Mouse (Mus musculus): ENCODE results near the gene Olfr435. TPM values are rescaled to one million over a fixed set of nuclear protein-coding genes. Genes with fewer than 3 reads are reported as not detected.

Olfr435 gene
- not detected in 2 replicates for polyA plus RNA-seq (2015; fragmentation: Nextera tagmentation; extraction: Ambion mirVana)

GRCm38 (mm10) chr6:43196781-43197180 is at the start of gene Olfr435:
Gene Olfr435, plus strand, starts transcription at chr6:43197146.
- Histone ChIP-seq H3K27ac (no peak within 1 kb of the TSS), H3K36me3 (ENCODE audit: insufficient read depth, low read length) (no peaks in the 10 kb centered on the region), H3K4me3 (replicated peaks; ENCODE audit: low read depth, low read length) (no peak within 1 kb of the TSS), H3K9ac (ENCODE audit: low read depth, low read length) (no peak within 1 kb of the TSS), H3K4me1 (replicated peaks; ENCODE audit: insufficient read depth, low read length) (no peaks in the 10 kb centered on the region), H3K4me2 (ENCODE audit: low read length) (no peak within 1 kb of the TSS), H3K9me3 (replicated peaks; ENCODE audit: low read length) (no peaks in the 10 kb centered on the region), H3K27me3 (ENCODE audit: insufficient read depth, low read length) (no peaks in the 10 kb centered on the region)
- ATAC-seq (replicated peaks; ENCODE audit: low FRiP score, low read depth): no peak
- no peak for TF ChIP-seq CTCF (IDR thresholded peaks at IDR 0.05; ENCODE audit: low read depth)
- no peak for DNase-seq (ENCODE audit: low spot score)

GRCm38 (mm10) chr6:43159502-43159901 is 37.4 kb upstream of the Olfr435 start:
- 47% methylated on average over 1 of the region's 1 CpGs for WGBS
- Histone ChIP-seq H3K27me3 (ENCODE audit: insufficient read depth, low read length) (no peaks in the 10 kb centered on the region), H3K36me3 (ENCODE audit: insufficient read depth, low read length) (no peaks in the 10 kb centered on the region), H3K9me3 (replicated peaks; ENCODE audit: low read length) (no peaks in the 10 kb centered on the region), H3K4me3 (replicated peaks; ENCODE audit: low read depth, low read length) (no peak overlapping the region), H3K9ac (ENCODE audit: low read depth, low read length) (no peak overlapping the region), H3K27ac (no peak overlapping the region), H3K4me1 (replicated peaks; ENCODE audit: insufficient read depth, low read length) (no peaks in the 10 kb centered on the region), H3K4me2 (ENCODE audit: low read length) (no peak overlapping the region)
- no peak for TF ChIP-seq CTCF (IDR thresholded peaks at IDR 0.05; ENCODE audit: low read depth)
- no peak for DNase-seq (ENCODE audit: low spot score)
- ATAC-seq (replicated peaks; ENCODE audit: low FRiP score, low read depth): no peak

- Histone ChIP-seq H3K27ac (no peak within 1 kb of the TSS), H3K9me3 (replicated peaks; ENCODE audit: low read length) (no peaks in the 10 kb centered on the region), H3K4me1 (replicated peaks; ENCODE audit: insufficient read depth, low read length) (no peaks in the 10 kb centered on the region), H3K4me3 (replicated peaks; ENCODE audit: low read depth, low read length) (no peak within 1 kb of the TSS), H3K27me3 (ENCODE audit: insufficient read depth, low read length) (no peaks in the 10 kb centered on the region), H3K36me3 (ENCODE audit: insufficient read depth, low read length) (no peaks in the 10 kb centered on the region), H3K9ac (ENCODE audit: low read depth, low read length) (no peak within 1 kb of the TSS), H3K4me2 (ENCODE audit: low read length) (no peak within 1 kb of the TSS)
- TF ChIP-seq CTCF (IDR thresholded peaks at IDR 0.05; ENCODE audit: low read depth): no peak
- ATAC-seq (replicated peaks; ENCODE audit: low FRiP score, low read depth) (no peak), DNase-seq (ENCODE audit: low spot score) (no peak)
- WGBS: 67% methylated on average over 3 of the region's 3 CpGs
These were observed 34.0 kb upstream of the Olfr435 start, which contains the start of gene Olfr437 for GRCm38 (mm10) chr6:43162982-43163381. Gene Olfr437, plus strand, starts transcription at chr6:43163282.

GRCm38 (mm10) chr6:43167246-43167645 is 29.7 kb upstream of the Olfr435 start:
- H3K4me3 ChIP-seq (replicated peaks; ENCODE audit: low read depth, low read length): no peak overlapping the region
- DNase-seq (ENCODE audit: low spot score) (no peak), ATAC-seq (replicated peaks; ENCODE audit: low FRiP score, low read depth) (no peak)
- H3K27me3 ChIP-seq (ENCODE audit: insufficient read depth, low read length): no peaks in the 10 kb centered on the region
- no peaks in the 10 kb centered on the region for H3K4me1 ChIP-seq (replicated peaks; ENCODE audit: insufficient read depth, low read length)
- no peak overlapping the region for H3K4me2 ChIP-seq (ENCODE audit: low read length)
- no peak overlapping the region for H3K27ac ChIP-seq
- WGBS: 90% methylated on average over 4 of the region's 4 CpGs
- no peak overlapping the region for H3K9ac ChIP-seq (ENCODE audit: low read depth, low read length)
- no peaks in the 10 kb centered on the region for H3K9me3 ChIP-seq (replicated peaks; ENCODE audit: low read length)
- no peaks in the 10 kb centered on the region for H3K36me3 ChIP-seq (ENCODE audit: insufficient read depth, low read length)
- no peak for TF ChIP-seq CTCF (IDR thresholded peaks at IDR 0.05; ENCODE audit: low read depth)

GRCm38 (mm10) chr6:43171840-43172239 is 25.1 kb upstream of the Olfr435 start, which contains the start of gene Olfr13:
Gene Olfr13, plus strand, starts transcription at chr6:43172140.
- no peaks in the 10 kb centered on the region for H3K9me3 ChIP-seq (replicated peaks; ENCODE audit: low read length)
- ATAC-seq (replicated peaks; ENCODE audit: low FRiP score, low read depth): no peak
- H3K4me1 ChIP-seq (replicated peaks; ENCODE audit: insufficient read depth, low read length): no peaks in the 10 kb centered on the region
- no peak for DNase-seq (ENCODE audit: low spot score)
- H3K27ac ChIP-seq: no peak within 1 kb of the TSS
- no peak within 1 kb of the TSS for H3K4me2 ChIP-seq (ENCODE audit: low read length)
- H3K27me3 ChIP-seq (ENCODE audit: insufficient read depth, low read length): no peaks in the 10 kb centered on the region
- H3K9ac ChIP-seq (ENCODE audit: low read depth, low read length): no peak within 1 kb of the TSS
- 50% methylated on average over 4 of the region's 4 CpGs for WGBS
- H3K4me3 ChIP-seq (replicated peaks; ENCODE audit: low read depth, low read length): no peak within 1 kb of the TSS
- H3K36me3 ChIP-seq (ENCODE audit: insufficient read depth, low read length): no peaks in the 10 kb centered on the region
- TF ChIP-seq CTCF (IDR thresholded peaks at IDR 0.05; ENCODE audit: low read depth): no peak

- H3K4me1 ChIP-seq (replicated peaks; ENCODE audit: insufficient read depth, low read length): no peaks in the 10 kb centered on the region
- no peaks in the 10 kb centered on the region for H3K27me3 ChIP-seq (ENCODE audit: insufficient read depth, low read length)
- H3K36me3 ChIP-seq (ENCODE audit: insufficient read depth, low read length): no peaks in the 10 kb centered on the region
- H3K9me3 ChIP-seq (replicated peaks; ENCODE audit: low read length): no peaks in the 10 kb centered on the region
- no peak for ATAC-seq (replicated peaks; ENCODE audit: low FRiP score, low read depth)
- H3K4me2 ChIP-seq (ENCODE audit: low read length): no peak overlapping the region
- H3K27ac ChIP-seq: no peak overlapping the region
- no peak overlapping the region for H3K9ac ChIP-seq (ENCODE audit: low read depth, low read length)
- no peak for TF ChIP-seq CTCF (IDR thresholded peaks at IDR 0.05; ENCODE audit: low read depth)
- no peak for DNase-seq (ENCODE audit: low spot score)
- 76% methylated on average over 1 of the region's 1 CpGs for WGBS
- H3K4me3 ChIP-seq (replicated peaks; ENCODE audit: low read depth, low read length): no peak overlapping the region
These were observed 18.8 kb upstream of the Olfr435 start for GRCm38 (mm10) chr6:43178129-43178528.

Data from kidney, postnatal 0 days (tissue).